Mouse (Mus musculus) urinary bladder, adult 2 months (tissue): ENCODE results near the gene Oaz3. TPM values are rescaled to one million over a fixed set of nuclear protein-coding genes. Genes with fewer than 3 reads are reported as not detected.

Source experiments
- DNase-seq: peaks from one replicate; pipeline ENCODE4 v3.0.0; 2022; ENCODE audit warnings: low spot score
- polyA plus RNA-seq: library from polyadenylated mRNA; depleted of rRNA; stranded (reverse); fragments of >200 nt; gene quantifications from 2 replicates; pipeline ENCODE4 v1.2.3, GENCODE M21; 2012; rRNA removed

Oaz3 gene
- polyA plus RNA-seq, 1 experiment, result 0.43 TPM

DNA sequence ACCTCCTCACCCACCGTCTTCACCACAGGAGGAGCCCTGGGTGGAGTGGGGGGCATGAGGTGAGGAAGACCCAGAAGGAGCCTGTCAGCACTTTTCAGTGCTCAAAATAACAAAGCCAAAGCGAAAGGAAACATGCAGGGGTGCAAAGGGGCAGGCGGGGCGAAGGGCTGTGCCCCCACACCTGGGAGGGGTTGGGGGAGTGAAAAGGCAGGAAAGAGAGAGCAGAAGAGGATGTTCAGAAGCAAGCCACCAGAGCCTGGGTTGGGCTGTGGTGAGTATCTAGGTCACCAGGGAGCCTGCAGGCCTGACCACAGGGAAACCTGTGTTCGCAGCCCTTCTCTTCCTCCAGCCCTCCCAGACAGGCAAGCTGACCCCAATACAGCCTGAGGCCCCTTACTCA lies 55.7 kb downstream of the Oaz3 start:
- DNase-seq, result no peak

DNA sequence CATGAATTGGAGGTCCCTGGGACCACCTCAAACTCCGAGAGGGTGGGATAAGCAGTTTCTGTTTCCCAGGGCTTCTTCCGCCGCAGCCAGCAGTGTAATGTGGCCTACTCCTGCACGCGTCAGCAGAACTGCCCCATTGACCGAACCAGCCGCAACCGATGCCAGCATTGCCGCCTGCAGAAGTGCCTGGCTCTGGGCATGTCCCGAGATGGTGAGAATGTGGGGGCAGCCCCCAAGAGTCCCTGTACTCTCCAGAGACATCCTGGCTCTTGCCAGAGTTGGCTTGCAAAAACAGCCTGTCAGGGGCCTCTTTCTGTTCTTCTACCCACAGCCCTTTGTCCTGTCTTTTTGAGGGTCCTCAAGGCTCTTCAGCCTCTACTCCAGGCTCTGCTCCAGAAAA lies 56.3 kb downstream of the Oaz3 start:
- DNase-seq, result no peak

DNA sequence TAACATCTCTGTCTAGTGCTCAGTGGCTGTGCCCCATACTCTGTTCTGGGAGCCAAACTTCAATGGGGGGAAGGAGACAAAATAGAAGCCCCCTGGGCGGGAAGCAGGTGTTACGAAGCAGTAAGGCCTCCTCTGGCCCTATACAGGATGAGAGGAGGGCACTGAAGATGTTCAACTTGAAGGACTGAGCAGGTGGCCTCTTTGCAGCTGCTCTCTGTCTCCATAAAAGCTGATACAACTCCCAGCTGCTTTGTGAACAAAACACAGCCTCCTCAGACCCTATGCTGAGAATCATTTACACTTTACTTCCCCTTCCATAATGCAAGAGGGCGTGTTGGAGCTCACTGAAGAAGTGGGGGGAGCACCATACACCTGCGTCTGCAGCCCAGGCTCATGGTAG lies 57.0 kb downstream of the Oaz3 start:
- DNase-seq, result no peak

DNA sequence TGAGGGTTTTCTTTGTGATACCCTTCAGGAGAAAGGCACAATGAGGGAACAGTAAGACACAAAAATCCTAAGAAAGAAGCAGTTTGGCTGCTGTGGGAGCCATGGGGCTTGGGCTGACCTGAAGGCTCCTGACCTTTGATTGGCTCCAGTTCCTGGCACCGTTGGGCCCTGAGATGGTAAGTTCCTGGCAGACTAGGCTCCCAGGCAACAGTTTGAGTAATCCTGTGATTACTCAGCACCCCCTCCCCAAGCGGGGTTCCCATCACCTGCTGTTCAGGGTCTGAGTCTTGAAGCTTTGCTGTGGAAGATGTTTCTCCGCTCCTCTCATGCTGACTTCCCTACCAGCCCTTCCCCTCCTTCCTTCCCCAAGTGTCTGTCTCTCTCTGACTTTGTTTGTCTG lies 60.2 kb downstream of the Oaz3 start:
- no peak for DNase-seq

Other genes with a start within 250 kb of the Oaz3 start
- gene Gm5286, start 247.2 kb downstream of the Oaz3 start, polyA plus RNA-seq, result not detected in 2 replicates
- not detected in 2 replicates for gene Gm4778, start 179.9 kb downstream of the Oaz3 start, polyA plus RNA-seq
- 4.7 and 4.9 TPM in 2 replicates for gene Them4, start 133.8 kb downstream of the Oaz3 start, polyA plus RNA-seq
- gene Them5, start 101.8 kb downstream of the Oaz3 start, polyA plus RNA-seq, result not detected in 2 replicates
- 0.31 and 0.40 TPM in 2 replicates for gene C2cd4d, start 81.5 kb downstream of the Oaz3 start, polyA plus RNA-seq
- gene Rorc, start 71.1 kb downstream of the Oaz3 start, polyA plus RNA-seq, result 12.8 and 13.3 TPM in 2 replicates
- gene Lingo4, start 45.4 kb downstream of the Oaz3 start, polyA plus RNA-seq, result 0.06 and 0.10 TPM in 2 replicates
- gene Tdrkh, start 30.6 kb downstream of the Oaz3 start, polyA plus RNA-seq, result 2.2 and 2.3 TPM in 2 replicates
- gene Mrpl9, start 597 bp downstream of the Oaz3 start, polyA plus RNA-seq, result 70.7 and 81.1 TPM in 2 replicates
- 0.83 and 1.1 TPM in 2 replicates for gene Celf3, start 34.4 kb upstream of the Oaz3 start, polyA plus RNA-seq
- gene Riiad1, start 36.4 kb upstream of the Oaz3 start, polyA plus RNA-seq, result 1.2 and 2.4 TPM in 2 replicates
- 20.6 and 22.3 TPM in 2 replicates for gene Snx27, start 138.8 kb upstream of the Oaz3 start, polyA plus RNA-seq
- not detected in 2 replicates for gene Gm10972, start 199.2 kb upstream of the Oaz3 start, polyA plus RNA-seq
- 17.0 and 18.9 TPM in 2 replicates for gene Tuft1, start 215.0 kb upstream of the Oaz3 start, polyA plus RNA-seq
- 5.1 and 5.9 TPM in 2 replicates for gene Selenbp2, start 249.6 kb upstream of the Oaz3 start, polyA plus RNA-seq